Mouse (Mus musculus) heart, postnatal 0 days (tissue): ENCODE data around the gene Atf5. TPM values are rescaled to one million over a fixed set of nuclear protein-coding genes. Genes with fewer than 3 reads are reported as not detected.

Experiments
- ATAC-seq: fragments of 200-750 bp; cut with Nextera tagmentation; 2 replicates; pipeline ENCODE4 v1.8.0; 2017; ENCODE audit warnings: low read depth, moderate number of reproducible peaks, moderate library complexity; ENCODE audit not compliant: insufficient read depth
- DNase-seq: peaks from one replicate; pipeline ENCODE4 v3.0.0-alpha.2; 2016; ENCODE audit warnings: low spot score
- H3K27ac ChIP-seq: fragments of 300-500 bp; sonication (generic); 2 replicates; pipeline ENCODE4 v1.5.1; 2014; ENCODE audit warnings: low read depth, mild to moderate bottlenecking
- H3K27me3 ChIP-seq: fragments of 300-500 bp; sonication (generic); 2 replicates; pipeline ENCODE4 v1.6.1; 2014; ENCODE audit warnings: low read length, mixed read lengths; ENCODE audit not compliant: control insufficient read depth, insufficient read depth
- H3K36me3 ChIP-seq: fragments of 300-500 bp; sonication (generic); replicated peaks from 2 replicates; pipeline ENCODE4 v1.6.1; 2014; ENCODE audit warnings: low read length, mixed read lengths; ENCODE audit not compliant: control insufficient read depth, insufficient read depth
- H3K4me1 ChIP-seq: fragments of 300-500 bp; sonication (generic); 2 replicates; pipeline ENCODE4 v1.6.1; 2014; ENCODE audit warnings: antibody characterized with exemption; ENCODE audit not compliant: control insufficient read depth, insufficient read depth
- H3K4me2 ChIP-seq: fragments of 300-500 bp; sonication (generic); 2 replicates; pipeline ENCODE4 v1.6.1; 2014; ENCODE audit warnings: low read depth, mild to moderate bottlenecking, low read length, moderate library complexity
- H3K4me3 ChIP-seq: fragments of 300-500 bp; sonication (generic); 2 replicates; pipeline ENCODE4 v1.5.1; 2014; ENCODE audit warnings: low read depth, low read length
- H3K9ac ChIP-seq: fragments of 300-500 bp; sonication (generic); replicated peaks from 2 replicates; pipeline ENCODE4 v1.6.1; 2014; ENCODE audit warnings: low read depth, low read length, mixed read lengths
- H3K9me3 ChIP-seq: fragments of 300-500 bp; sonication (generic); replicated peaks from 2 replicates; pipeline ENCODE4 v1.6.1; 2016; ENCODE audit warnings: low read length; ENCODE audit not compliant: control insufficient read depth
- CTCF ChIP-seq: IDR thresholded peaks from 2 replicates; pipeline ENCODE4 v1.5.1; 2016; ENCODE audit warnings: antibody characterized with exemption, control low read depth, low read depth
- EP300 ChIP-seq: IDR thresholded peaks from 2 replicates; pipeline ENCODE4 v1.6.1; 2016; ENCODE audit warnings: antibody characterized with exemption, low read depth
- WGBS: fragments of 180-500 bp; shearing (Covaris S2); extraction: QIAGEN DNeasy Blood & Tissue Kit; methylation state at CpG from one replicate; pipeline ENCODE4 v1.1.7; 2014; 5-methylcytosine and 5-hydroxymethylcytosine counted together
- polyA plus RNA-seq: library from polyadenylated mRNA; unstranded; fragments of >200 nt; fragmentation: Nextera tagmentation; extraction: Ambion mirVana; gene quantifications from 2 replicates; pipeline ENCODE4 v1.2.1, GENCODE M21; 2015
- total RNA-seq: library from RNA; depleted of rRNA; stranded (reverse); fragments of >200 nt; gene quantifications from 2 replicates; pipeline ENCODE4 v1.2.3, GENCODE M21; 2014; ENCODE audit warnings: low replicate concordance

Gene Atf5
- total and polyA plus RNA-seq, 2 experiments from 2014 or later, result 3.0 to 16.0 TPM

GRCm38 (mm10) chr7:44818164-44818563 is 1.7 kb upstream of the Atf5 start:
- TF ChIP-seq CTCF (no peak), EP300 (no peak)
- Histone ChIP-seq H3K4me3 (peak overlapping the region; percentile 78), H3K9ac (no peak overlapping the region), H3K27me3 (no peaks in the 10 kb centered on the region), H3K36me3 (0 out of 2 replicates have a peak, but pooled peaks cover under 1% of the 10 kb centered on the region), H3K9me3 (no peaks in the 10 kb centered on the region), H3K4me2 (peak overlapping the region; percentile 85), H3K4me1 (peaks cover 44% of the 10 kb centered on the region), H3K27ac (peak overlapping the region; percentile 98)
- 10% methylated on average over 2 of the region's 2 CpGs for WGBS
- ATAC-seq (no peak), DNase-seq (no peak)

- Histone ChIP-seq H3K4me3 (peak overlapping the region; percentile 78), H3K36me3 (peaks cover 8% of the 10 kb centered on the region; the same call in 1 of the 2 replicates), H3K27me3 (no peaks in the 10 kb centered on the region), H3K27ac (peak overlapping the region; percentile 98), H3K9me3 (no peaks in the 10 kb centered on the region), H3K4me1 (peaks cover 44% of the 10 kb centered on the region), H3K4me2 (peak overlapping the region; percentile 85), H3K9ac (peak overlapping the region; percentile 89)
- ATAC-seq (no peak), DNase-seq (no peak)
- 9% methylated on average over 3 of the region's 3 CpGs for WGBS
- TF ChIP-seq CTCF (no peak), EP300 (no peak)
Measured at GRCm38 (mm10) chr7:44817441-44817840, 983 bp upstream of the Atf5 start.

- peak; percentile 99 for DNase-seq
- peak; percentile 84; the same call in 1 of the 2 replicates for TF ChIP-seq EP300
- no peak for TF ChIP-seq CTCF
- ATAC-seq, result peak; percentile 90
- peak within 1 kb of the TSS; percentile 78 for H3K4me3 ChIP-seq
- WGBS, result 0% methylated on average over 47 of the region's 62 CpGs
- peak within 1 kb of the TSS; percentile 89 for H3K9ac ChIP-seq
- H3K27ac ChIP-seq, result peak within 1 kb of the TSS; percentile 98
- H3K4me2 ChIP-seq, result peak within 1 kb of the TSS; percentile 85
- peaks cover 37% of the 10 kb centered on the region for H3K4me1 ChIP-seq
- peaks cover 12% of the 10 kb centered on the region; the same call in 1 of the 2 replicates for H3K36me3 ChIP-seq
- no peaks in the 10 kb centered on the region for H3K27me3 ChIP-seq
- H3K9me3 ChIP-seq, result no peaks in the 10 kb centered on the region
Measured at GRCm38 (mm10) chr7:44815721-44816469, 563 bp downstream of the Atf5 start, which contains the start of the genes Nup62 and Il4i1. Nup62 (plus strand) TSS chr7:44816088. Il4i1 (plus strand) TSS chr7:44816387.

GRCm38 (mm10) chr7:44814952-44815553 is 1.4 kb downstream of the Atf5 start:
- TF ChIP-seq EP300 (no peak), CTCF (no peak)
- no peaks in the 10 kb centered on the region for H3K27me3 ChIP-seq
- DNase-seq (no peak), ATAC-seq (no peak)
- H3K9ac ChIP-seq, result peak overlapping the region; percentile 8; the same call in 1 of the 2 replicates
- peaks cover 36% of the 10 kb centered on the region for H3K4me1 ChIP-seq
- 28% methylated on average over 14 of the region's 14 CpGs for whole genome bisulfite sequencing
- H3K36me3 ChIP-seq, result peaks cover 12% of the 10 kb centered on the region; the same call in 1 of the 2 replicates
- peak overlapping the region; percentile 85 for H3K4me2 ChIP-seq
- no peaks in the 10 kb centered on the region for H3K9me3 ChIP-seq
- peak overlapping the region; percentile 98 for H3K27ac ChIP-seq
- H3K4me3 ChIP-seq, result peak overlapping the region; percentile 78

- Histone ChIP-seq H3K27ac (no peak overlapping the region), H3K4me3 (no peak overlapping the region), H3K9ac (no peak overlapping the region), H3K9me3 (no peaks in the 10 kb centered on the region), H3K4me1 (peaks cover 30% of the 10 kb centered on the region), H3K27me3 (no peaks in the 10 kb centered on the region), H3K4me2 (no peak overlapping the region), H3K36me3 (peaks cover 12% of the 10 kb centered on the region; the same call in 1 of the 2 replicates)
- DNase-seq, result no peak
- WGBS, result 90% methylated on average over 4 of the region's 4 CpGs
- ATAC-seq, result no peak
- TF ChIP-seq EP300, result no peak
- no peak for TF ChIP-seq CTCF
Measured at GRCm38 (mm10) chr7:44814423-44814822, 2.0 kb downstream of the Atf5 start.
